Mouse (Mus musculus): Measurements from ENCODE around the gene Hoxa2.

Gene Hoxa2

DNA sequence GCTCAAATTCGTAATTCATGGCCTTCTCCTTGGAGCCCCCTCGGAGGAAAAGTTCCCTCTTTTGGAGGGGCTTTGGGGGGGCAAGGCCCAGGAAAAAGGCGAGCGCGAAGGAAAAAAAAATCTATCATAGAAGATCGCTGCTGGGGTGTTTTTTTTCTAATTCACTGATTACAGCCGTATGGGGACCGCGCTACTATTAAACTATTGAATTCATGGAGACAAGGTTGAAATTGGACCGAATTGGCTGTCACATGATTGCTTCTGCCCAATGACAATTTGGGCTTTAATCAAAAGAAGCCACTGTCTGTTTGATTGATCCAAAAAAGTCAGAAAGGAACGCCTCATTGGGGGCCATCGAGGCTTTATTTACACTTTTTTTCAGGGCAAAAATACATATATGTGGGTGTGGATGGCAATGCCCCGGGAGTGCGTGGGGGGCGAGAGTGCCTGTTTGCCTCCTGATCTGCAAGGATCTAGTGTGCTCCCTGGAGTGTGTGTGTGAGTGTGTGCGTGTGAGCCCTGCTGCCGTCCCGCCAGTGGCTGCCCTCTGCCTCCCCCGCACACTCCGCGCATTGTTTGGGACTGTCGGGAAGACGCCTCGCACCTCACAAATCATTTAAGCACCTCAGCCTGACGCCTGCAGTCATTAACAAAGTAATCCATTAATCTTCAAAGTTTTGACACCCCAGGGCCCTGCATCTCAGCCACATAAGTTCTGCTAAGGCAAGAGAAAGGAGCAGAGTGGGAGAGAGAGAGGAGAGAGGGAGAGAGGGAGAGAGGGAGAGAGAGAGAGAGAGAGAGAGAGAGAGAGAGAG lies at the start of gene Hoxa2:
Hoxa2 (minus strand) TSS at position 206 of the 815 bp plus-strand sequence.
- DNase-seq (ENCODE audit: low read depth, low spot score) = no peak

GRCm38 (mm10) chr6:52214271-52214670 lies 49.6 kb upstream of the Hoxa2 start:
- no peak for DNase-seq (ENCODE audit: low read depth, low spot score)

GRCm38 (mm10) chr6:52213119-52213986 lies 48.7 kb upstream of the Hoxa2 start, which contains the start of the genes Hoxa3 and Gm28308:
TSS of gene Hoxa3 (minus strand) at chr6:52213336.
TSS of gene Gm28308 (minus strand) at chr6:52213339.
- DNase-seq (ENCODE audit: low read depth, low spot score) = no peak

DNA sequence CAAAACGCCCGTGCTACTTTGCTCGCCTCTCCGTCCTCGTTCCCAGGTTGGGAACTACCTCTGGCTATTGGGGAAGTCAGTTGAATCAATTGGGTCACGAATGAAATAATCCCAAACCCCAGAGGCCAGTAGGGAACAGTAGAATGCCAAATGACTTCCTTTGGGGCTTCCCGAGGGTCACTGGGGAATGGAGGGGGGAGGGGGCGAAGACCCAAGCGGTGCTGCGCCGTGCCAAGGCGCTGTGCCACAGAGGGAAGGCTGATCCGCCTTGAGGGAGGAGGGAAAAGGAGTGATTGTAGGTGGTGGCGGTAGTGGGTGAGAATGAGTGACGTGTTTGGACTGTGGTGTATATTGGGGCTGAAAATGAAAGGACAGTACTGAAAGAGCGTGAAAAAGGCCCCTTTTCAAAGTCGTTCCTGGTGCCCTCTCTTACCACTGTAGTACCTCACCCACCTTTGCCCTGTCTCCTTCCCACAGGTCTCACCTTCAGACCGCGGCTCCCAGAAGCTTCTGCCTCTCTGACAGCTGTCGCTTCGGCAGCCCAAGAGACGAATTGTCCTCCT lies 48.0 kb upstream of the Hoxa2 start:
- no peak for DNase-seq (ENCODE audit: low read depth, low spot score)

DNA sequence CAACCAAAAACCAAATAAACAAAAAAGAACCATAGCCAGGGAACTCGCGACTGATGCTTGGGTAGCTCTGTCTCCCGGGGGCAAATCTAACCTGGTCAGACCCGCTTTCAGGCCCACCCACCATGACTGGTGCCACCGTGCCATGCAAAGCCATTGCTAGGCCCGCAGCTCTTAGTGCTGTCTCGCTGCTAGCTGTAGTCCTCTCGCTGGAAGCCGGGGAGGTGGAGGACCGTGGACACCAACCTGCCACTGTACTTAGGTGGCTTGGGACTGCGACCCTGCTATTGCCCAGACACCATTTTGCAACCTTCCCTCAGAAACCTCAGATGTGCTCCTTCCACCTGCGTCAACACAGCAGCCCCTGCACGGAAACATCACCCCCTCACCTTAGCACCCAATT lies 47.3 kb upstream of the Hoxa2 start:
- DNase-seq (ENCODE audit: low read depth, low spot score) = no peak

DNA sequence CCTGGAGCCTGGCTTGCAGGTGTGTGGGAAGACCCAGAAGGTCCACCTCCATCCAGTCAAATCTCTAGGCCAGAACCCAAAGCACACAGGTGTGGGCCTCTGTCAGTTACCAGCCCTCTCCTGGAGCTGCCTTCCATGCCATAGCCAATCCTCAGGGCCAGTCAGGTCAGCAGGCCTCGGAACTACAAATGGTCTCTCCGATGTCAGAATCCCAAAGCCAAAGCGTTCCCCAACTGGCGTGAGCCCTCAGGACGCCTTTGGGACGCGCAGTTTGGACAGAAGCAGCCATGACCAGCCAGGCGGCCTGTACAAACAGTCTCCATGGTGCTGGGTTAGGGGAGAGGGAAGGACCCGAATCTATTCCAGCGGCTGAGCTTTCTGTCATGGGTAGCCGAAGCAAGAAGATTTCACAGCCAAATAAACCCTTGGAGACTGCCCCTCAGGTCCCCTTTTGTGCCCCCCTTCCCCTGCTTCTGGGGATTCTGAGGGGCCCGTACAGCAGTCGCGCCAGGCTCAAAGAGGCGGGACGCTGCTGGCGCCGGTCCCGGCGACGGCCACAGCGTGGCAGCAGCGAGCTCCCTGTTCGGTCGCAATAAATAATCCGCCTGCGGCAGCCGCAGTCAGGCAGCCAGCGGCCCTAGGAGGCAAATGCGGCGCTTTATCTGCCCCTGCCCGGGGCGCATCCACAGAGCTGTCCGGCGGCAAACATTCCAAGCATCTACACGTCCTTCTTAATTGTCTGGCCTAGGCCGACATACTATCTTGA lies 46.7 kb upstream of the Hoxa2 start:
- no peak for DNase-seq (ENCODE audit: low read depth, low spot score)

- DNase-seq (ENCODE audit: low read depth, low spot score) = no peak
These were observed 45.0 kb upstream of the Hoxa2 start for GRCm38 (mm10) chr6:52209685-52210046.

GRCm38 (mm10) chr6:52208868-52209684 lies 44.4 kb upstream of the Hoxa2 start:
- DNase-seq (ENCODE audit: low read depth, low spot score) = no peak

DNA sequence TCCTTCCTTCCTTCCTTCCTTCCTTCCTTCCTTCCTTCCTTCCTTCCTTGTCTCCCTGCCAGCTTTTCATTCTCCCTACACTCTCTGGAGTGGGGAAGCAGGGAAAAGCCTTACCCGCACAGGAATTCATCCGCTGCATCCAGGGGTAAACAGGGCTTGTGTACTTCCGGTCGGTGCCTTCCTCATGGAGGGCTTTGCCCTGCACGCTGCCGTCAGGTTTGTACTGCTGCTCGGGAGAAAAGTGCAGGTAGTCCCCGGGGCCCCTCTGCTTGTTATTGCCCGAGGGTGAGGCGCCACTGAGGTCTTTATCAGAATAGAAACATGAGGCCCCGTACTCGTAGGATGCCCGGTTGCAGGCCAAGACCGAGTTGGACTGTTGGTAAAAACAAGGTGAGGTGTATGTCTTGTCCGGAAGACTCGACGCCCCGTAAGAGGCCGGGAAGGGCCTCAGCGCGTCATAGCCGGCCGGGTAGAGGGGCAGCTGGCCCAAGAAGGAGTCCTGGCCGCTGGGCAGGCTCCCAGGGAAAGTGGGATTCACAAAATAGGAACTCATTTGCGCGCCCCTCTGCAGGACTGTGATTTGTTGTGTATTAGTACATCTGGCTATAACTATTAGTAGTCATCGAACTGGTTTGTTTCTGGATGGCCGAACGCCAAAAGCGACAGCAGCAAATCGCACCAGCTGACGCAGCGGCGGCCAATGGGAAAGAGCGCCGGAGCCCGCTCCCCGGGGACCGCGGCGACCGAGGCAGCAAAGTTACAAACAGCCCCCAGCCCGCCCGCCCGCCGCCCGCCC lies 43.6 kb upstream of the Hoxa2 start, which contains the start of gene Hoxa6:
Hoxa6 (minus strand) TSS at position 651 of the 796 bp plus-strand sequence.
- no peak for DNase-seq (ENCODE audit: low read depth, low spot score)

DNA sequence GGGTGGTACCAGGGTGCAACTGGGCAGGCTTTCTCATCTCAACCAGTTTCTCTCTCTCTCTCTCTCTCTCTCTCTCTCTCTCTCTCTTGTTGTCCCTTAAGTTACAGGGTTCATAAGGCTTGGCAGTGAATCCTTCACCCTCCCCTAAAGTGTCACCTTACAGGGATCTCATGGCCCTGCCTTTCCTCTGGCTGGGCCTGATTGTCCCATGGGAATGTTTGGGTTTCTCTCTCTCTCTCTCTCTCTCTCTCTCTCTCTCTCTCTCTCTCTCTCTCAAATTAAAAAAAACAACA lies 43.0 kb upstream of the Hoxa2 start:
- DNase-seq (ENCODE audit: low read depth, low spot score) = no peak

DNA sequence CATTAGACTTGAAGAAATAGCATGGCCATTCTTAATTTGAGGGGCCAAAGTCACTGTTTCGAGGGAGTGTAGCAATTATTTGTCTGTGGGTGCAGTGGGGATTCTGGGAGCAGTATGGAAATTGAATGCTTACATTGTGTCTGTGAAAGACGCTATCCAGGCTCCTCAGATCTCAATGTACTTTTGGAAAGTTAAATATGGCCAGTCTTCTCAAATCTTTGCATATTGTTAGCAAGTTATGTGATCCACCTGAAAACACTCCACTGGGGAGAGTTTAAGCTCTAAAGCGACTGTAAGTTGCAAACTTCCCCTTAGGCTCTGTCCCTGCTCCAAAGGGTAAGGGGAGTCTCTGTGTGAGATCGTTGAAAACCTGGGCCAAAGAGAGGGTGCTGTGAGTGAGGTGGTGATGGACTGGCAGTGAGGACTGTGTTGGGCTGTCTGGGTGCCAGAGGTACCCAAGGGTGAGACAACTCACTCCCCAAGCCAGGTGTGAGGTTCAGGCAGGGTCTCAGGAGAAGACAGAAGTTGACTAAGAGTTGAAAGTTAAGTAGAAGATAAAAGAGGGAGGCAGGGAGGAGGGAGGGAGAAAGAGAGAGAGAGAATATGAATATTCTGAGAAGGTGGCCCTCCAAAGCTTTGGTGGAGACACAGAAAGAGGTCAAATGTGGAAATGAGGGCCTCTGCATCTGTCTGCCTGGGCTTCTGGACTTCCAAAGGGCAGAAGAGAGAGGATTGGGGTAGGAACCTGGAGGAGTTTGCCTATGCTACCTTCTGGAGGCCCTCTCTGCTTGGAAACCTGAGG lies 42.5 kb upstream of the Hoxa2 start:
- no peak for DNase-seq (ENCODE audit: low read depth, low spot score)

DNA sequence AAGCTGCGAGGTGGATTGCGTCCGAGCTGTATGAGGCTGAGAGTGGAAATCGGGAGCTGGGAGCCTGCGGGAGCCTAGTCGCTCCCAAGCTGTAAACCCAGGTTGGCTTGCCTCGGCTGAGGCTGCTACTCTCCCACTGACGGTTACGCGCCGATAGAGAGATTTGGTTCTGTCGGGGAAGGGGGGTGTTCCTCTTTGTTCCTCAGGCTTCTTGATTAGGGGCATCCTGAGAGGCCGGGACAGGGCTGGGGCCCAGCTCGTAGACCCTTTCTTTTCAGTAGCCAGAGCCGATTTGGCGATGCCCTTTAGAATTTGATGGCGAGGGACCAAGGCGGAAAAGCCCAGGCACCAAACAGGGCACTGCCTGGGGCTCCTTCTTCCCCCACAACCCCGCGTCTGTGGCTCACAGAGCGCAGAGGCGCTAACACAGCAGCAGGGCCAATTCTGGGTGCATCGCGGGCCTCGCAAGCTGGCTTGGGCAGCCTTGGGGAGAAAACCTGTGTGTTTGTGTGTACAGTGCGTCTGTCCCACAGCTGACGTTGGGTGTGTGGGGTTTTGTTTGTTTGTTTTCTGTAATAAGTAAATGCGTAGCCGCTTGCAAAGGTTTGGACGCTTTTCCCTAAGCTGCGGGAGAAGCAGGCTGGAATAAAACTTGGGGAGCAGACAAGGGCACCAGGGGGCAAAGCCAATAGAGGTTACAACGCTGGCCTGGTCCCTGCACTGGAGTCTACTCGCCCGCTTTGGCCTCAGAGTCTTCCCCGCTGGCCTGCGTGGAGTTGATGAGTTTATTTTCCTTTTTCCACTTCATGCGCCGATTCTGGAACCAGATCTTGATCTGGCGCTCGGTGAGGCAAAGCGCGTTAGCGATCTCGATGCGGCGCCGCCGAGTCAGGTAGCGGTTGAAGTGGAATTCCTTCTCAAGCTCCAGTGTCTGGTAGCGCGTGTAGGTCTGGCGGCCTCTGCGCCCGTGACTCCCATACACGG lies 41.3 kb upstream of the Hoxa2 start:
- DNase-seq (ENCODE audit: low read depth, low spot score) = no peak

GRCm38 (mm10) chr6:52205221-52205620 lies 40.6 kb upstream of the Hoxa2 start:
- DNase-seq (ENCODE audit: low read depth, low spot score) = no peak

- no peak for DNase-seq (ENCODE audit: low read depth, low spot score)
These were observed 39.6 kb upstream of the Hoxa2 start, which contains the start of gene Hoxa5 for GRCm38 (mm10) chr6:52204050-52204752. TSS of gene Hoxa5 (minus strand) at chr6:52204587.

GRCm38 (mm10) chr6:52203371-52204049 lies 38.9 kb upstream of the Hoxa2 start:
- DNase-seq (ENCODE audit: low read depth, low spot score) = no peak

- DNase-seq (ENCODE audit: low read depth, low spot score) = no peak
These were observed 38.4 kb upstream of the Hoxa2 start for GRCm38 (mm10) chr6:52203121-52203370.

All from telencephalon, adult 2 months (tissue).